In the genomic region with DNA sequence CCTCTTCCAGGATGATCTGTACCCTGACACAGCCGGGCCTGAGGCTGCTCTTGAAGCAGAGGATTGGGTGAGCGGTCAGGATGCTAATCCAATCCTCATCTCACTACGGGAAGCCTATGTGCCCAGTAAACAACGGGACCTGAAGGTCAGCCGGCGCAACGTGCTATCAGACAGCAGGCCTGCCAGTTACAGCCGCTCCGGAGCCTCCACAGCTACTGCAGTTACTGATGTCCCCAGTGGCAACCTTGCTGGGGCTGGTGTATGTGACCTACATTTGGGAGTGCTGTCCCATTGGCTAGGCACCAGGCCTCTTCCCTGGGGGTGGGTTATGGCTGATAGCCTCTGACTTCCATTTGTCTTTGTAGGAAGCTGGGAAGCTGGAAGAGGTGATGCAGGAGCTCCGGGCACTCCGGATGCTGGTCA, we compare ENCODE assay signal across 10 mouse cellular contexts. TPM values are rescaled to one million over a fixed set of nuclear protein-coding genes. Genes with fewer than 3 reads are reported as not detected.
A peak's percentile ranks its signal among the peaks of the same experiment; 100 is the strongest.
DNase-seq lines count a peak whose midpoint lies in the region; ATAC-seq and TF ChIP-seq lines count a peak whose summit lies in the region.
"Had no signal": no experiment of that assay in that cellular context is flagged by ENCODE, and none has a peak within 500 bp of the region (broad histone marks: within the 10 kb centered on the region; RNA-seq: fewer than 3 reads in every experiment).

A gene (plus strand): TSS at position 373 of the 423 bp plus-strand sequence.

- no peak within 1 kb of the TSS for H3K9ac ChIP-seq in liver, embryonic 12.5 days
- no peak within 1 kb of the TSS for H3K9ac ChIP-seq in kidney, embryonic 16.5 days (replicated peaks; ENCODE audit: low read length)
- H3K9ac ChIP-seq: embryonic facial prominence, embryonic 15.5 days had no signal

- no peak for TF ChIP-seq POLR2A in kidney, adult 2 months (IDR thresholded peaks at IDR 0.05; ENCODE audit: low read depth, low read length)

- 71% methylated on average over 11 of the region's 11 CpGs for WGBS in kidney, adult 2 months
- WGBS in liver, embryonic 12.5 days (ENCODE audit: insufficient replicate concordance) = 76% methylated on average over 11 of the region's 11 CpGs
- WGBS in kidney, embryonic 16.5 days = 79% methylated on average over 11 of the region's 11 CpGs

- H3K27ac ChIP-seq in kidney, adult 2 months (ENCODE audit: insufficient read depth, low read depth, low read length) = no peak within 1 kb of the TSS
- peak within 1 kb of the TSS; percentile 8; the same call in 1 of the 2 replicates for H3K27ac ChIP-seq in liver, embryonic 12.5 days
- no peak within 1 kb of the TSS for H3K27ac ChIP-seq in kidney, embryonic 16.5 days (ENCODE audit: low read length)
- H3K27ac ChIP-seq: embryonic facial prominence, embryonic 15.5 days had no signal

- H3K4me1 ChIP-seq in kidney, adult 2 months (ENCODE audit: control insufficient read depth, insufficient read depth, low read length) = peaks cover 10% of the 10 kb centered on the region
- H3K4me1 ChIP-seq in G1E (ENCODE audit: insufficient read depth, low read depth, low read length) = peaks cover 68% of the 10 kb centered on the region
- peaks cover 52% of the 10 kb centered on the region for H3K4me1 ChIP-seq in liver, embryonic 12.5 days
- H3K4me1 ChIP-seq in kidney, embryonic 16.5 days (ENCODE audit: insufficient read depth, low read length) = peaks cover 28% of the 10 kb centered on the region

- no peaks in the 10 kb centered on the region for H3K27me3 ChIP-seq in kidney, adult 2 months (replicated peaks; ENCODE audit: control insufficient read depth, insufficient read depth, low read length)
- H3K27me3 ChIP-seq in G1E (ENCODE audit: insufficient read depth, low read length) = no peaks in the 10 kb centered on the region
- H3K27me3 ChIP-seq in liver, embryonic 12.5 days (replicated peaks) = no peaks in the 10 kb centered on the region
- H3K27me3 ChIP-seq in kidney, embryonic 16.5 days (ENCODE audit: insufficient read depth, low read length) = no peaks in the 10 kb centered on the region
- H3K27me3 ChIP-seq: embryonic facial prominence, embryonic 15.5 days had no signal

- H3K4me2 ChIP-seq in liver, embryonic 12.5 days = peak within 1 kb of the TSS; percentile 46
- H3K4me2 ChIP-seq in kidney, embryonic 16.5 days (replicated peaks; ENCODE audit: low read depth, low read length) = no peak within 1 kb of the TSS
- H3K4me2 ChIP-seq: embryonic facial prominence, embryonic 15.5 days; midbrain, embryonic 11.5 days had no signal

- no peak within 1 kb of the TSS for H3K4me3 ChIP-seq in kidney, adult 2 months (ENCODE audit: insufficient read depth, low read depth, low read length)
- no peak within 1 kb of the TSS for H3K4me3 ChIP-seq in G1E (ENCODE audit: low read depth, low read length)
- H3K4me3 ChIP-seq in liver, embryonic 12.5 days = no peak within 1 kb of the TSS; the same call in 1 of the 2 replicates
- no peak within 1 kb of the TSS for H3K4me3 ChIP-seq in kidney, embryonic 16.5 days (ENCODE audit: low read length)
- H3K4me3 ChIP-seq: embryonic facial prominence, embryonic 15.5 days had no signal

- ATAC-seq in G1E (ENCODE audit: extremely low read depth, insufficient number of reproducible peaks, low FRiP score, poor library complexity, severe bottlenecking) = no peak
- no peak for ATAC-seq in liver, embryonic 12.5 days
- no peak for ATAC-seq in kidney, embryonic 16.5 days (ENCODE audit: low FRiP score, low TSS enrichment)

- H3K36me3 ChIP-seq in kidney, adult 2 months (ENCODE audit: control insufficient read depth, insufficient read depth, low read length) = no peaks in the 10 kb centered on the region
- peaks cover 92% of the 10 kb centered on the region for H3K36me3 ChIP-seq in G1E (replicated peaks)
- peaks cover 71% of the 10 kb centered on the region for H3K36me3 ChIP-seq in liver, embryonic 12.5 days
- peaks cover 35% of the 10 kb centered on the region for H3K36me3 ChIP-seq in kidney, embryonic 16.5 days (ENCODE audit: insufficient read depth, low read length)

- H3K9me3 ChIP-seq in G1E (replicated peaks) = no peaks in the 10 kb centered on the region
- H3K9me3 ChIP-seq in liver, embryonic 12.5 days (replicated peaks) = no peaks in the 10 kb centered on the region
- H3K9me3 ChIP-seq in kidney, embryonic 16.5 days (ENCODE audit: low read length) = no peaks in the 10 kb centered on the region
- H3K9me3 ChIP-seq: embryonic facial prominence, embryonic 15.5 days had no signal

- TF ChIP-seq CTCF in kidney, adult 2 months (conservative IDR thresholded peaks at IDR 0.05; ENCODE audit: insufficient read depth, insufficient read length, low read depth, low read length) = no peak
- TF ChIP-seq CTCF in G1E (IDR thresholded peaks at IDR 0.05; ENCODE audit: low read depth, low read length) = no peak

- no peak for DNase-seq in kidney, adult 2 months
- DNase-seq in kidney, postnatal 14 days = no peak
- DNase-seq in G1E (ENCODE audit: low spot score) = no peak
- peak; percentile 87 for DNase-seq in cerebellum, adult 9-11 months
- DNase-seq in urinary bladder, postnatal 10 days (ENCODE audit: low spot score) = no peak
- DNase-seq in kidney, adult 11 months = no peak

RNA-seq across cellular contexts. Expression of the gene that starts here (rescaled TPM):
- 4.7 and 20.0 TPM in 2 replicates for polyA plus RNA-seq in kidney, adult 2 months (2012; rRNA removed)
- total RNA-seq in G1E (2014; fragmentation: Nextera tagmentation) = 88.5 and 107 TPM in 2 replicates
- 34.6 and 52.7 TPM in 2 replicates for total RNA-seq in G1E (2017)
- 261 and 272 TPM in 2 replicates for polyA plus RNA-seq in G1E (2012)
- polyA plus RNA-seq in liver, embryonic 12.5 days (2016; fragmentation: Nextera tagmentation; extraction: Ambion mirVana) = 24.3 and 26.2 TPM in 2 replicates
- 0.49 and 1.1 TPM in 2 replicates for polyA plus RNA-seq in kidney, embryonic 16.5 days (2015; fragmentation: Nextera tagmentation; extraction: Ambion mirVana)
